Mouse (Mus musculus): Measurements from ENCODE around the gene Zswim5.

GRCm38 (mm10) chr4:117018327-117018726, 141.2 kb downstream of the Zswim5 start:
- no peak for TF ChIP-seq CTCF (IDR thresholded peaks at IDR 0.05; ENCODE audit: control insufficient read depth, insufficient read depth, insufficient replicate concordance, low read depth, low read length)
- no peak for TF ChIP-seq POLR2A (IDR thresholded peaks at IDR 0.05; ENCODE audit: control insufficient read depth, low read depth, low read length)
